Mouse (Mus musculus) heart, postnatal 25 days (tissue): ENCODE measurements around the gene Ccdc114. TPM values are rescaled to one million over a fixed set of nuclear protein-coding genes. Genes with fewer than 3 reads are reported as not detected.
"Not testable (repeated sequence)": the region's sequence is repeated elsewhere in the genome, so short reads cannot be mapped to it uniquely, and the experiment has no call there.

ENCODE experiments used
- DNase-seq: peaks from one replicate; pipeline ENCODE4 v3.0.0; 2022; ENCODE audit warnings: low spot score
- intact Hi-C: fragments of 180-260 bp; cut with DNase I; formaldehyde crosslinking; loops from one replicate; pipeline ENCODE4 v1.15.1; 2025
- total RNA-seq, 2 experiments: library from RNA; stranded (reverse); gene quantifications; 2 replicates each; pipeline ENCODE4 v1.2.3; 2021

Ccdc114 gene
- total RNA-seq, 2 experiments from 2014 or later = 0.68 to 0.75 TPM

DNA sequence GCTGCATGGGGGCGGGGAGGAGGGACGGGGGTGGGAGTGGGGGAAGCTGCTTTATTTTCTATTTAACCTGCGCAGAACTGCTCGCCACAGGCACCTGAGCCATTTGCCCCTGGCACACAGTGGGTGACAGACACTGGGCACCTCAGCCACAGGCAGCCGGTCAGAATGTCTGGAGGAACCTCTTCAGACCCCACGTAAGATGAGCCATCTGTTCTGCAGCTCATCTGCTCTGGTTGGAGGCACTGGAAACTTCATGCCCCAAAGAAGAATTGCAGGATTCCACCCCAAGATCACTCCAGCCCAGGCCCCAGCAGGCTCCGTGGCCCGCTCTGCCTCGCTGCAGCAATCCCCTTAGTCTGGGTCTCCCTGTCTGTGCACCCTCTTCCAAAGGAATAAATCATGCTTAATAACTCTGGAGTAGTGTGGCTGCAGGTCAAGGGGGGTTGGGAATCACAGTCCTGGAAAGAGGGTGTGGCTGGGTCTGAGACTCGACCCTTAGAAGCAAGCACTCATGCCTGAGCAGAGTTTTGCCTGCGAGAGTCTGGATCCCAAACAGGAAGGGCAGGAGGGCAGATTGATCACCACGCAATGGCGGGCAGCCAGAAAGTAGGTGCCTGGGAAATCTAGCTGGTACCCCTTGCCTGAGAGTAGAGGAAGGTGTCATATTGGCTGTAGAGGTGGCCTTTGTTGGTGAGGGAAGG lies 6.7 kb upstream of the Ccdc114 start:
- intact Hi-C loops = no loop called here
- no peak for DNase-seq

DNA sequence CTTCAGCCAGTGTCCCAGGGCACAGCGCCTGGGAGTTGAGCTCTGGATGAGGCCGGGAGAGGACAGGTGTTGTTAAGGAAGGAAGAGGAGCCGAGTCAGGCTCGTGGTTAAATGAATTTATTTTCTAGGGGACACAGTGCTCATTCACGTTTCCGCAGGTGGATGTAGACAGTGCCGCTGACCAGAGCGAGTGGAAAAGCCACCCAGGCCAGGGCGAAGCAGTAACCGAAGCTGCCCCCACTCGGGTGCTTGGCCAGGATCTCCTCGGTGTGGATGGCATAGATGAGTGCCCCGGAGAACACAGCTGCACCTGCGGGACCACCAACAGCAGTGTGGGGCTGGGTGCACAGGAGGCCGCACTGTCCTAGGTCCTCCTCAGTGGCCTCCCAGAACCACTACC lies 5.9 kb upstream of the Ccdc114 start:
- no peak for DNase-seq
- intact Hi-C loops = no loop called here

DNA sequence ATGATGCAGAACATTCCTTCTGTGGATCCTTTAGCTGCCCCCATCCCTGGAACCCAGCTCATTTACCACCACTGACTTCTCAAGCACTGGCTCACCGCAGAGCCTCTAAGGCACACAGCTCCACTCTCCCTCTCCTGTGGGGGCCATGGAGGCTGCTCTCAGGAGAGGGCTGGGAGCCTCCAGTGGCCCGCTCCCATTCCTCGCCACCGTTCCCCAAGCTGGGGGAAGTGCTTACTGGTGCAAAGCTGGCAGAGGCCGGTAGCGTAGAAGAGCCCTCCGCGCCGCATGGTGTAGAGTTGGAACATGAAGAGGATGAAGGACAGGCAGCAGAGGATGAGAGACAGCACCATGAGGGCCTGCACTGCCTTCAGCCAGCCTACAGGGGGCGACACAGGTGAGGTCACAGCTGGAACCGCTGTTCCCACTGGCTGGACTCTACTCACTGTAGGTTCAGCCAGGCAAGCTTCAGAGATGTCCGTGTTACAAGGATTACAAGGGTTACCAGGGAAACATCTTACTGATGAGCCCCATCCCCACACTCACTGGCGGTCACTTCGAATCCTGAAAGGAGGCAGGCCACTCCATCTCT lies 4.7 kb upstream of the Ccdc114 start:
- intact Hi-C loops = no loop called here
- no peak for DNase-seq

DNA sequence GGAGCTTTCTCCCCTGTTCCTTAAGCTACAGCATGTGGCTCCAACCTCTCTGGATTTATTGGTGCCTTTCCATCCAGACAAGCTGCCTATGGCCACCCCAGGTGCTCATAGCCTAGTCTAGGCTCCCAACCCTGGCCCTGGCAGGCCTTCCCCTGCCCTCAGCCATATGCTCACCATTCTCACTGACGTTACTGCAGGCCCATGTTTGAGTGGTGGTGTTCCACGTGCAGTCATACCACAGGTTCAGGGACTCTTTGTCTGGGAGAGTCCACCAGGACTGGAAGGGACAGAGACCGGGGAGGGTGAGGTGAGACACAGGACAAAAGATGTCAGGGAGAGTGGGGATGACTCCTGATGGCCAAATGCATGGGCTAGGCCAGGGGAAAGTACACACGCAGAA lies 4.1 kb upstream of the Ccdc114 start:
- intact Hi-C loops = no loop called here
- DNase-seq = no peak

DNA sequence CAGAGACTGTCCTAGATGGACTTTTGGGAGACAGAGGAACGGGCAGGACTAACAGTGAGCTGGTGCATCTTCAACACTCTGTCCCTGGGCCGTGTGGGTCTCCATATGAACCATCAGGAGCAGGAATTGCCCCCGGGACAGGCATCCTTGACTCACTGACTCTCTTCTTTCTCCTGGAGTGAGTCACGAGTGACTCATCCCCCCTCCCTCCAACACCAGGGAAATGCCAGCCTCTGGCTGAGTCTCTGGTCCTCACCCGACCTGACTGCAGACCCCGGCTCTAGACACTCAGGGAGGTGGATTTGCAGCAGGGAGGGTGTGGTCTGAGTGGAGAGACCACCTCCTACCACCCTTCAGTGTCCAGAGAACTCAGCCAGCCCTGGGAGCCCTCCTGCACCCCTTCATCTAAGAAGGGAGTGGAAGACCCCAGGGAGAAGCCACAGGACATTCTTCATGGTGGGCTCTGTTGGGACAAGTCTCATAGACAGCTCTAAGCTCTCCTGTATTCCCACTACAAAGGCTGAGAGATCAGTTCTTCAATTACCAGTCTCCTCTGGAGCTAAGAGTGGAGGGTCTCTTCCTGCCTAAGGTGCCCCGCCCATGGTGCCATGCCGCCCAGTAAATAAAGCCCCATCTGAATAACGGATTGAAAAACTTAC lies 3.2 kb upstream of the Ccdc114 start:
- peak; percentile 40 for DNase-seq
- intact Hi-C loops = no loop called here

DNA sequence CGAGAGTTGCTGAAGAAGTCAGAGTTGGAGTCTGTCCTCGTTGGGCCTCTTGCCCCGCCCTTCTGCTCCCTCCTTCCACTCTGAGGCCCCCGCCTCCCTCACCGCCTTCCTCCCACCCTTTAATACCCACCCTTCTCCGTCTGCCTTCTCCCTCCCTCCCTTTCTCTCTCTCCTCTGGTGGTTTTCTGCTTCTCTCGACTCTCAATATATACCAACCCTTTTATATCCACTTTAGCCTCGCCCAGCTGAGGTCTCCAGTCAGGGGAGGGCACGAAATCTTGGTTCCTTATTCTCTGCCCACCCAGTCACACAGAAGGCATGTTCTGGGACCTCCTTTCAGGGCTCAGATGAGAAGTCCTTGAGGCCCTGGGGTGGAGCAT lies 2.6 kb upstream of the Ccdc114 start, which contains the start of gene Emp3:
TSS of gene Emp3 (minus strand) at position 163 of the 380 bp plus-strand sequence.
- intact Hi-C loops = no loop called here

DNA sequence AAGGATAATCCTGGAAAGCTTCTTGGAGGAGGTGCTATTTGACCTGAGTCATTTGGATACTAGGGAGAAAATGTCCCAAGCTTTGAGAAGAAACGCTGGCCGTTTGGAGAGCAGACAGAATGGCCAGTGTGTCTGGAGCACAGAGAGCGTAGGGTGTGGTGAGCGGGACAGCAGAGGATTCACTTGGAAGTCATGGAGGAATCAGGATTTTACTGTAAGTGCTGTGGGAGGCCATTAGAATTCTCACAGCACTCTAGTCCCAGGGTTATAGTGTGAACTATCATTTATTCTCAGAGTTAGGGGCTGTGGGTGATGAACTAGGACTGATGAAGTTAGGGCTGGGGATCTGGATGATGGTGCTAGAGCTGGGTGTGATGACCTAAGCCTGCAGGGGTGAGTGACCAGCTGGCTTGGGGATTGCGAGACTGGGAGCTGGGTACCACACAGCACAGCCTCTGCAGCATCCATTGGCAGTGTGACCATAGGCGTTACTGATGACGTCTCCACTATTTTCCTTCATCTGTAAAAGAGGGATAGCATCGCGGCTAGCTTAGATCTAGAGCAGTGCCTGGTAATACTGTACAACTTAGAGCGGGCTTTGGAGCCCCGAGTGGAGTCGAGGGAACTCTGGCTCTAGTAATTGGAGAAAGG lies 1.8 kb upstream of the Ccdc114 start:
- intact Hi-C loops = no loop called here
- no peak for DNase-seq

More for the DNA sequence above, 2.6 kb upstream of the Ccdc114 start, which contains the start of gene Emp3:
- peak; percentile 49 for DNase-seq

DNA sequence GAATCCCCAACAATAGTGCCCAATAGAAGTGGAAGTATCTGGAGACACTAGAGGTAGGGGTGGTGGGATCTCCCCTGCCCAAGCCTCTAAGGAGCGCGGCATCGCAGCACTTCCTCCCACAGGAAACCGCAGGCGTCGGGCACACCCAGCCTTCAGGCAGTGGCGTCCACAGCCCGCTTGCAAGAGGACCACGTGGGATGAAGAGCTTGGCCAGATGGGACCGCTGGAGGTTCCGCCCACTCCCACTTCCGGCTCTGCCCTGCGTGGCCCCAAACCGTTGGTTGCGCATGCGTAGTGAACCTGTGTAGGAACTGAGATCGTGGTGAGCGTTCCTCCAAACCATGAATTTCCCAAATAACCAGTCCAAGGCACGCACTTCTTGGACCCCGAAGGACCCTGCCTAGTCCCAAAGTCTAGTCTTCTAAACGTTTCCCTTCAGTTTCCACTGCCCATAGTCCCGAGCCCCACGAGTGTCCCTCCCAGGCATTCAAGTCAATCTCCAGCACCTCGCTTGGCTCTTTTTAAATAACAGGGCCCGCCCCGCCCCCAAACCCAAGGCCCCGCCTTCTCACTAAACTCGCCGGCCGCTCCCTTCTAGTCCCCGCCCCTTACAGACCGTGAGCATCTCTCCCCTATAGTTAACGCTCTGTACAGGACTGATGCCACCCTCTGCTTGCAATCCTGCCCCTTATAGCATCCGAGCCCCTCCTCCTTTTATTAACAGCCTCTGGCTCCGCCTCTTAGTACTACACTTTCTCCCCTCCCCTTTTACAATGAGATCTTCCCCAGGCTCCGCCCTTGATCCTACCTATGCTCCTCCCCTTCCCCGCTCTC lies 727 bp upstream of the Ccdc114 start:
- DNase-seq = peak; percentile 96
- intact Hi-C loops = no loop called here

DNA sequence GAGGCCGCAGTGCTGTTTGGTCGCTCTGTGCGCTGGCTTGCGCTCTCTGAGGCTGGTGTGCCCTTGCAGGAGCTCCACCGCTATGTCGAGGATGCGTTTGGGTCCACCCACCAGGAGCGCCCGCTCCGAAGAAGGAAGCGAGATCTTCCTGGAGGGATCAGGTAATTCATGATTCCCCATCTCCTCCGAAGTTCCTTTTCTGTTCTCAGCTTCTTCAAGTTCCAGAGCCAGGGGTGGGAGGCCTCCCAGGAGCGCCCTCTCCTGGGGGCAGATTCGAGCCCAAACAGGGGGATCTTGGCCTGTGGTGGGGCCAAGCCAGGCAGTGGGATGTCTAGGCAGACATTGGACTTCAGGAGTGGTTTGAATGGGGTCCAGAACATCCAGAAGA lies 551 bp downstream of the Ccdc114 start:
- no peak for DNase-seq
- intact Hi-C loops = loop anchor here (2.0 kb wide), 2 partner anchors 28 to 52 kb away; partner anchors contain the start of genes Kdelr1, Syngr4 and Tmem143

DNA sequence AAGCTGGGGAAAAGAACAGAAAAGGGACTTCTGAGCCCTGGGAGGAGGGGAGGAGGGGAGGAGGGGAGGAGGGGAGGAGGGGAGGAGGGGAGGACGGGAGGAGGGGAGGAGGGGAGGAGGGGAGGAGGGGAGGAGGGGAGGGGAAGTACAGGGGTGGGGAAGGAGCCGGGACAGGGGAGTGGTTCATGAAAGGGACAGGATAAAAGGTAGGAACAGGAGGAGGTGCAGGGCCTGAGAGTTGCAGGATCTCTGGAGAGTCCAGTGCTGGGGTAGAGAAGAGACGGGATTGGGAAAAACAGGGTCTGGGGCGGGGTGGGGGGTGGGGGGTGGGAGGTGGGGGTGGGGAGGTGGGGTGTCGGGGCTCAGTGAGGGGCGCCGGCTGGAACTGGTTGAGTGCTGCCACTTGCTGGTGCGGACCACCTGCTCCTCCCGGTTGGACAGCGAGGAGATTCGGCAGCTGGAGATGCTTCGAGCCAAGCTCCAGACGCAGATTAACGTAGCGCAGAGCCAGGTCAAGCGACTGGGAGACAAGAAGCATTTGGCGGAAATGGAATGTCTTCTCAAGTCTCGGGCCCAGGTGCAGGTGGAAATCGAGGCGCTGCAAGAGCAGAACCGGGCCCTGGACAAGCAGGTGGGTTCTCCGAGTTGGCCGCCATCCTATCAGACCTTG lies 4.9 kb downstream of the Ccdc114 start:
- intact Hi-C loops = no loop called here
- no peak for DNase-seq

DNA sequence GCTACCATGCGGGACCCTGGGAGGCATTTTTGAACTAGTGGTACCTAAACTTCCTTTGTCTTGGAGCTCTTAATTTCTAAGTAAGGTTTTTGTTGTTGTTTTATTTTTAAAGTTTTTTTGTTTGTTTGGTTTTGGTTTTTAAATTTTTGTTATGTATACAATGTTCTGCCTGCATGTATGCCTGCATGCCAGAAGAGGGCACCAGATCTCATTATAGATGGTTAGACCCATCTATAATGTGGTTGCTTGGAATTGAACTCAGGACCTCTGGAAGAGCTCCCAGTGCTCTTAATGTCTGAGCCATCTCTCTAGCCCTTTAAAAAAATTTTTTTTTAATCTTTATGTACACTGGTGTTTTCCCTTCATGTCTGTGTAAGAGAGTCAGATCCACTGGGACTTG lies 5.8 kb downstream of the Ccdc114 start:
- intact Hi-C loops = no loop called here

DNA sequence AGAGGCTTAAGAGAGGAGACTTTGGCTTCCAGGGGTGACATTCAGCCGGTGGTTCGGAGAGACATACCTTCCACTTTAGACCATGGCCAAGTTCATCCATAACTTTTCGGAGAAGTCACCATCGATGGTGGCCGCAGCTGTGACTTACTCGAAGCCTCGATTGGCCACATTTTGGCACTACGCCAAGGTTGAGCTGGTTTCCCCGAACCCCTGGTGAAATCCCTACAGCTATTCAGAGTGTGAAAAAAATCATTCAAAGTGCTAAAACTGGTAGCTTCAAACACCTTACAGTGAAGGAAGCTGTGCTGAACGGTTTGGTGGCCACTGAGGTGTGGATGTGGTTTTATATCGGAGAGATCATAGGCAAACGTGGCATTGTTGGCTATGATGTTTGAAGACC lies 9.9 kb downstream of the Ccdc114 start:
- intact Hi-C loops, DNase-seq: not testable (repeated sequence)

More for the DNA sequence above, 5.8 kb downstream of the Ccdc114 start:
- no peak for DNase-seq

DNA sequence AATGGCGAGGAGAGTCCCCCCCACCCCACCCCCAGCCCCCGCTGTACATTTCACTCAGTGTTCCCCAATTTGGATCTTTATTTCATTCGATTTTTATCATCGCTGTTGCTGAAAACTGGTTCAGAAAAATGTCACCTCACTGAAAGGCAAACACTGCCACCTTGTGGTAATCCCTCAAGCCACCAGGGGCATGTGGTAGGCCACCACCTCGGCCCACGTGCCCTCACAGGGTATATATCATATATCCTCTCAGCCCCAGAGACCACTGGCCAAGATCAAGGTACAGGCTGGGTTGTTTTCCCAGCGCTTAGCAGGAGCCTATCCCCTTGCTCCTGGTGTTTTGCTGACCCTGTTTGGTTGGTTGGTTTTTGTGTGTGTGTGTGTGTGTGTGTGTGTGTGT lies 11.2 kb downstream of the Ccdc114 start:
- intact Hi-C loops = loop anchor here (1.0 kb wide), 2 partner anchors 62 to 196 kb away; no protein-coding TSS in a partner anchor
- no peak for DNase-seq

DNA sequence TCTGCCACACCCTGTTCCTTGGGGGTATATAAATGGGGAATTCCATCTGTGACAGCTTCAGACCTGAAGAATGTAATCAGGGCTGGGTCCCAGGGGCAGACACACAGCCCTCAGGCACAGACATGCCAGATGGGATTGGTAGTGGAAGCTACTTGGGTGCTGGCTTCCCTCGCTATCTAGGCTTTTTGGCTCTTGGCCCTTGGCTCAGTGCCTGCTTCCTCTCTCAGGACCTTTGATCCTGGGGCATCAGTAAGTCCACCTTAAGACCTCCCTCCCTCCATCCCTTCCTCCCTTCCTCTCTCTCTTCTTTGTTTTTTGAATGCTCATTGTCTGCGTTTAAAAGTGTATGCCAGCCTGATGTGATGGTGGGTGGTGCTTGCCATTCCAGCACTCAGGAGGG lies 16.0 kb downstream of the Ccdc114 start:
- intact Hi-C loops = no loop called here
- no peak for DNase-seq

DNA sequence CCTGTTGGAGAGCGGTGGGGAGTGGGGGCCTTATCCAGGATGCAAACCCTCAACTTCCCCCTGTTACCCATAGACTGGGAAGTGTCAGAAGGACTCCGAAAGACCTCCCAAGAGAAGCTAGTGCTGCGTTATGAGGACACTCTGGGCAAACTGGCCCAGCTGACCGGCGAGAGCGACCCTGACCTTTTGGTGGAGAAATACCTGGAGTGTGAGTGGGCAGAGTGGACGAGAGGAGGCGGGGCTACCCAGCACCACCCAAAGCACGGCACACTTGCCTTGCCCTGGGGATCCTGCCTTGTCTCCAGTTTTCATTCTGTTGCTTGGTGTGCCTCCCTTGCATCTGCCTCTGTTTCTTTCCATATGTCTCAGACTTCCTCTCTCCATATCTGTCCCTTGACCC lies 18.1 kb downstream of the Ccdc114 start:
- intact Hi-C loops = no loop called here
- DNase-seq = no peak

DNA sequence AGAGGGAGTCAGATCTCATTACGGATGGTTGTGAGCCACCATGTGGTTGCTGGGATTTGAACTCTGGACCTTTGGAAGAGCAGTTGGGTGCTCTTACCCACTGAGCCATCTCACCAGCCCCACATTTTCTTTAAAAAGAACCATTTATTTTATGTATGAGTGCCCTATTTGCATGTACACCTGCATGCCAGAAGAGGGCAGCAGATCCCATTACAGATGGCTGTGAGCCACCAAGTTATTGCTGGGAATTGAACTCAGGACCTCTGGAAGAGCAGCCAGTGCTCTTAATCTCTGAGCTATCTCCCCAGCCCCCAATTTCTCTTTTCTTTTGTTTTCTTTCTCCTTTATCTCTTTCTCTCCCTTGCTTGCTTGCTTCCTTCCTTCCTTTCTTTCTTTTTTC lies 19.4 kb downstream of the Ccdc114 start:
- intact Hi-C loops, DNase-seq: not testable (repeated sequence)

DNA sequence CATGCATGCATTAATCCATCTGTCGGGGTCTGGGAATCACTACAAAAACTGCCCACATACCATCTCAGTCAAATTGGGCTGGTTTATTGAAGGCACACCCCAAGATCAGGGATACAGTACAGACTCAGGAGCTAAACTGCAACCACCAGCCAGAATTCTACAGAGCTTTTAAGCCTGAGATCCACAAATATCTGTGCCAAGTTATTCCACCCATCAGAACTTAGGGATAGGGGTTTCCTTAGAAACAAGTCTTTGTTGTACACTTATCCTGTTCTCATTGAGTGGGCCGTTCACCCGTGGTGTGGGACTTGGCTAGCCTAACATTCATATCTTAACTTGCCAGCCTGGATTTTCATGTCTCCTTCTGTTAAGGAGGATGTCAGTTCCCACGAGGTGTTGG lies 25.2 kb downstream of the Ccdc114 start:
- intact Hi-C loops = no loop called here
- DNase-seq = no peak

DNA sequence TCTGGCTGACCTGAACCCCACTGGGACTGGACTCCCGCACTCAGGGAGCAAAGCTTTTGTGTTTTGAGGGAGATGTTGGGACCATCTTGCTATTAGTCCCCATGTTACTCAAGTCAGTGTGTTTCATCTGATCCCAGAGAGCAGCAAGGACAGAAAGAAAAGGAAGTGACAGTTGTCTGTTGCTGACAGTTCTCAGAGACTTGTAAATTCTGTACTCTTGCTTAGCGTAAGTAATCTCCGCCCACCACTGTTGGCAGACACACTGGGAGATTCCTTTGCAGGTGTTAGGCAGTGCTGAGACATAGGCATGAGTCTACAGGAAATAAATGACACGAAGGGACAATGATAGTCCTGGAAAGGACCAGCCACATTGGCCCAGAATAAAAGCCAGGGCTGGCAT lies 32.7 kb downstream of the Ccdc114 start:
- intact Hi-C loops = no loop called here
- DNase-seq = no peak
